Mouse (Mus musculus) embryonic fibroblast, embryonic 13.5 days (primary cell): Measurements from ENCODE around the gene Adamts2.
A peak's percentile ranks its signal among the peaks of the same experiment; 100 is the strongest.

Source experiments
- CTCF ChIP-seq: IDR thresholded peaks from 2 replicates; pipeline ENCODE4 v1.5.1; 2011; ENCODE audit warnings: mild to moderate bottlenecking, control low read depth, low read length, moderate library complexity, borderline replicate concordance; ENCODE audit not compliant: insufficient read depth
- POLR2A ChIP-seq: IDR thresholded peaks from 2 replicates; pipeline ENCODE4 v1.6.1; 2011; ENCODE audit warnings: low read depth, mild to moderate bottlenecking, control low read depth, low read length, moderate library complexity

DNA sequence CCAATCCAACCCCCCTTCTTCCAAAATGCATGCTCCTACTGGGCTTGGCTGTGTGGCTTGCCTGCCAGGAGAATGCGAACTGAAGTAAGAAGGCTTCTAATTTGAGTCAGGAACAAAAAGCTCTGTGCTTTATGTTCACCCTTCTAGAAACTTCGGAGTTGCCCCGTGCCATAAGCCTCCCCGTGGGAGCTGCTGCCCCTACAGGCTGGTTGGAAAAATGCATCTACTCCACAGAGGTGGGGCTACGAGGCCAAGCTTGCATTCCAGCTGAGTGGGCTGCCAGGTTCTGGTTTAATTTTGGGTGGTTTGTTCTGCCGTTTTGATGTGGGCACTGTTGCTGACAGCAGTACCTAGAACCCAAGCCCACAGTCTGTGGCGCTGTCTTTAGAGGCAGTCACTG is 14.9 kb upstream of the Adamts2 start:
- 0 out of 2 replicates have a peak, but pooled peaks have one; percentile 5 for TF ChIP-seq CTCF
- TF ChIP-seq POLR2A, result no peak
